Mouse (Mus musculus) midbrain, embryonic 11.5 days (tissue): ENCODE data around the gene Rab11fip3. TPM values are rescaled to one million over a fixed set of nuclear protein-coding genes. Genes with fewer than 3 reads are reported as not detected.

Source experiments
- ATAC-seq: fragments of 200-750 bp; cut with Nextera tagmentation; 2 replicates; pipeline ENCODE4 v1.8.0; 2017; ENCODE audit warnings: moderate TSS enrichment, moderate library complexity; ENCODE audit not compliant: low FRiP score
- DNase-seq: peaks from one replicate; pipeline ENCODE4 v3.0.0; 2015; ENCODE audit warnings: low spot score; ENCODE audit errors: missing footprints
- H3K27ac ChIP-seq: fragments of 300-500 bp; sonication (generic); 2 replicates; pipeline ENCODE4 v1.5.1; 2014; ENCODE audit warnings: low read depth, low read length
- H3K27me3 ChIP-seq: fragments of 300-500 bp; sonication (generic); 2 replicates; pipeline ENCODE4 v1.6.1; 2014; ENCODE audit warnings: mild to moderate bottlenecking, low read length, moderate library complexity, mixed read lengths; ENCODE audit not compliant: control insufficient read depth, insufficient read depth
- H3K36me3 ChIP-seq: fragments of 300-500 bp; sonication (generic); 2 replicates; pipeline ENCODE4 v1.6.1; 2014; ENCODE audit warnings: mild to moderate bottlenecking, low read length, moderate library complexity, mixed read lengths; ENCODE audit not compliant: control insufficient read depth, insufficient read depth
- H3K4me1 ChIP-seq: fragments of 300-500 bp; sonication (generic); 2 replicates; pipeline ENCODE4 v1.6.1; 2014; ENCODE audit warnings: low read length; ENCODE audit not compliant: control insufficient read depth, insufficient read depth
- H3K4me2 ChIP-seq: fragments of 300-500 bp; sonication (generic); 2 replicates; pipeline ENCODE4 v1.6.1; 2014; ENCODE audit warnings: mild to moderate bottlenecking, moderate library complexity
- H3K4me3 ChIP-seq: fragments of 300-500 bp; sonication (generic); 2 replicates; pipeline ENCODE4 v1.5.1; 2014; ENCODE audit warnings: low read depth, low read length
- H3K9ac ChIP-seq: fragments of 300-500 bp; sonication (generic); 2 replicates; pipeline ENCODE4 v1.6.1; 2014; ENCODE audit warnings: low read length
- H3K9me3 ChIP-seq: fragments of 300-500 bp; sonication (generic); 2 replicates; pipeline ENCODE4 v1.6.1; 2016; ENCODE audit warnings: low read length; ENCODE audit not compliant: control insufficient read depth
- WGBS: fragments of 180-500 bp; shearing (Covaris S2); extraction: QIAGEN DNeasy Blood & Tissue Kit; methylation state at CpG from one replicate; pipeline ENCODE4 v1.1.7; 2014; 5-methylcytosine and 5-hydroxymethylcytosine counted together
- polyA plus RNA-seq: library from polyadenylated mRNA; unstranded; fragments of >200 nt; fragmentation: Nextera tagmentation; extraction: Ambion mirVana; gene quantifications from 2 replicates; pipeline ENCODE4 v1.2.1, GENCODE M21; 2014

The Rab11fip3 gene
- polyA plus RNA-seq, 1 experiment from 2014 or later = 18.2 TPM

DNA sequence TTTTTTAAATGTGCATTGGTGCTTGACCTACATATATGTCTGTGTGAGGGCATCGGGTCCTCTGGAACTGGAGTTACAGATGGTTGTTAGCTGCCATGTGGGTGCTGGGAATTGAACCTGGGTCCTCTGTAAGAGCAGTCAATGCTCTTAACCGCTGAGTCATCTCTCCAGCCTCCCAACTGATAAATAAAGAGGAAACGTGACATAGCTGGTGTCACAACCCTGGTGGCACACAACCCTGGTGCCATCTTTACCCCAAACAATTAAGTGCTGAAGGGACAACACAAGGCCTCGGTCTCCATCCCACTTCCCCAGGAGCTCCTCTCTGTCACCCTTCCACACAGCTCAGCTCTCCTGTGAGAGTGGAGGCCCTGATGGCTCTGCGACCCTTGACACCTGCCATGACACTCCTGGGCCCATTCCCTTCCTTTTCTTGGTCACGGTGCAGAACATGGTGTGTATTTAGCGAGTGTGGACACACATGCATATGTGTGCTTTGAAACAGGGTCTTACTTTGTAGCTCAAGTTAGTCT is 2.8 kb downstream of the Rab11fip3 start:
- DNase-seq (peak; percentile 75), ATAC-seq (no peak)
- H3K9me3 ChIP-seq = no peaks in the 10 kb centered on the region
- H3K4me3 ChIP-seq = peak overlapping the region; percentile 63
- H3K9ac ChIP-seq = peak overlapping the region; percentile 87
- peaks cover 3% of the 10 kb centered on the region; the same call in 1 of the 2 replicates for H3K27me3 ChIP-seq
- no peaks in the 10 kb centered on the region for H3K36me3 ChIP-seq
- peaks cover 33% of the 10 kb centered on the region for H3K4me1 ChIP-seq
- WGBS = 90% methylated on average over 7 of the region's 7 CpGs
- no peak overlapping the region for H3K27ac ChIP-seq
- H3K4me2 ChIP-seq = peak overlapping the region; percentile 99

DNA sequence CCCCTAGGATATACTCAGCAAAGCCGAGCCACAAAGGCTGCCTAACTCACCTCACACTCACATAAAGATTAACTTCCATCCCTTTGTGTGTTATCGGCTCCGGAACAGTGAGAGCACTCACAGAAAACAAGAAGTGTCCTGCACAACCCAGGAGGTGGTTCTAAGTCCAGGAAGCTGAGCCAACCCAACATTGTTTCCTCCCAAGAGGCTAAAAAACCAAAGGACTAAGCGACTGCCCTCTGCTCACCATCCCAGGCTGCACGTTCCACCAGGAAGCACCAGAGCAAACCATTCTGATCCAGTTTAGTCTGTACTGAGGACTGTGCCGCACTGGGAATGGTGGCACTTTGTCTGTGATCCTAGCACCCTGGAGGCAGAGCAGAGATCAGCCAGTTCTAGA is 4.4 kb downstream of the Rab11fip3 start:
- 77% methylated on average over 6 of the region's 6 CpGs for WGBS
- H3K4me3 ChIP-seq = no peak overlapping the region
- no peak overlapping the region for H3K27ac ChIP-seq
- H3K9ac ChIP-seq = 0 out of 2 replicates have a peak overlapping the region, but pooled peaks have one; percentile 21
- no peak overlapping the region for H3K4me2 ChIP-seq
- no peak for ATAC-seq
- no peaks in the 10 kb centered on the region for H3K27me3 ChIP-seq
- H3K4me1 ChIP-seq = peaks cover 32% of the 10 kb centered on the region
- no peaks in the 10 kb centered on the region for H3K9me3 ChIP-seq
- peaks cover 2% of the 10 kb centered on the region; the same call in 1 of the 2 replicates for H3K36me3 ChIP-seq
- peak; percentile 79 for DNase-seq

DNA sequence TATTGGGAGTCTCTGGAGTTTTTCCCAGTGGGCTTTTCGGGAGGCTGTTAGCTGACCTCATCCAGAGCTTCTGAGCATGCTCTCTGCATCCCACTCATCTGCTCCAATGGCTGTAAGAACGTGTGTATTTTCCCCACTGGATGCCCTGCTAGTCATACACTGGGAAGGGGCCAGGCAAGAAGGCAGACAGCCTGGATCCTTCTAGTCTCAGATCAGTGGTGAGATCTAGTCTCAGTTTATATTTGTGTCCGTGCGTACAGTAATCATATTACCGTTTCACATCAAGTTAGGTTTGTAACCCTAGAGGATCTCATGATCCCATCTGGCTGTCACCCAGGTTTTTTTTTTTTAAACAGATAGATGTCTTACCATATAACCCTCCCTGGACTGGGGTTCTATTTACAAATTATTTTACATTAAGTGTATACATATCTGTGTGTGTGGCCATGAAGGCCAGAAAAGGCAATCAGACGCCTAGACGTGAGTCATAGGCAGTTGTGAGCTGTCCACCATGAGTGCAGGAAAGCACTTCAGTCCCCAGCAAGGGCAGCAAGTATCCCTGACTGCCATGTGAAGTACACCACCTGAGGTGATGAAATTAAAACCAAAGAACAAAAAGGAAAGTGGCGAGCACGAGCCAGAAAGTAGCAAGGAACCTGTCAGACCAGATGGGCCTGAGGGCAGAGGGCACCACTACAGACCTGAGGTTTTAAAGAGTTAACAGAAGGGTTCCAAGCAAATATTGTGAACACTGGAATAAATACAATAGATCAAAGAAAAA is 11.4 kb downstream of the Rab11fip3 start:
- no peak overlapping the region for H3K4me2 ChIP-seq
- no peak overlapping the region for H3K27ac ChIP-seq
- DNase-seq = peak; percentile 49
- WGBS = 92% methylated on average over 9 of the region's 9 CpGs
- H3K4me3 ChIP-seq = no peak overlapping the region
- H3K4me1 ChIP-seq = 0 out of 2 replicates have a peak, but pooled peaks cover 3% of the 10 kb centered on the region
- H3K9ac ChIP-seq = no peak overlapping the region
- H3K36me3 ChIP-seq = peaks cover 9% of the 10 kb centered on the region
- H3K9me3 ChIP-seq = no peaks in the 10 kb centered on the region
- no peaks in the 10 kb centered on the region for H3K27me3 ChIP-seq
- ATAC-seq = no peak

- Histone ChIP-seq H3K9ac (no peak overlapping the region), H3K4me1 (0 out of 2 replicates have a peak, but pooled peaks cover 3% of the 10 kb centered on the region), H3K9me3 (no peaks in the 10 kb centered on the region), H3K27me3 (no peaks in the 10 kb centered on the region), H3K27ac (no peak overlapping the region), H3K4me2 (no peak overlapping the region), H3K4me3 (no peak overlapping the region), H3K36me3 (peaks cover 11% of the 10 kb centered on the region)
- 95% methylated on average over 8 of the region's 8 CpGs for WGBS
- DNase-seq = no peak
- ATAC-seq = no peak
Observed at GRCm38 (mm10) chr17:26057278-26057677, 12.1 kb downstream of the Rab11fip3 start.

GRCm38 (mm10) chr17:26055164-26055563 is 14.2 kb downstream of the Rab11fip3 start:
- no peak overlapping the region for H3K27ac ChIP-seq
- H3K9ac ChIP-seq = no peak overlapping the region
- no peaks in the 10 kb centered on the region for H3K27me3 ChIP-seq
- H3K4me1 ChIP-seq = 0 out of 2 replicates have a peak, but pooled peaks cover 3% of the 10 kb centered on the region
- H3K9me3 ChIP-seq = no peaks in the 10 kb centered on the region
- H3K4me3 ChIP-seq = no peak overlapping the region
- DNase-seq (peak; percentile 23), ATAC-seq (no peak)
- H3K4me2 ChIP-seq = no peak overlapping the region
- 50% methylated on average over 6 of the region's 6 CpGs for WGBS
- peaks cover 11% of the 10 kb centered on the region for H3K36me3 ChIP-seq

DNA sequence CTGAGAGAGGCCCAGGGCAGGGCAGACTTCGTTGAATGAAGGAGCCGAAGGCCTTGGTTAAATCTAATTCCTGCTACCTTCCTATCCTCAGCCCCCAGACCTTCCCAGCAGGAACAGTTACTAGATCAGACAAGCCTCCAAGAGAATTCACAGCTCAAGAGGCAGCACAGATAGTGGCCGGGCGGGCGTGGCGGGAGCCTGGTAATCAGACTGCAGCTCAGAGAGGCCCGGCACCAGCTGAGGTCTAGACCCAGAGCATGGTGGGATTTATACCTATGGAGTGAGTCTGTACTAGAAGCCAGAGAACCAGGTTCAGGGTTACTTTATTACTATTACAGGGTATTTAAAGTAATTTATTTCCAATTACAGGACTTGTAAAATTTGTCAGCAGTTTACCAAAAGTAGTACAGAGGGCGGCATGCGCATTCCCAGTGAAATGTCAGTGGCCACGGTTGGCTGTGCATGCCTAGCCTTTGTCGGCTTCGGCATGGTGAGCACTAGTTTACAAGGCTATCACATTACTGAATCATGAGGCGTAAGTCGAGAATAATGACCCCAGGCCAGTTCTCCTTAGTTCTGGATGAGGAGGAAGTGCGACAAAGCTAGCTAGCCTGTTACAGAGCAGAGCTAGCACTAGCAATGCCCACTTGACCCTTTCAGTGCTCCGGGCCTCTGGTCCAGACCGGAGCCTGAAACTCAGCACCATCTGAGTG is 15.1 kb downstream of the Rab11fip3 start:
- no peak for DNase-seq
- WGBS = 77% methylated on average over 17 of the region's 17 CpGs
- H3K36me3 ChIP-seq = peaks cover 6% of the 10 kb centered on the region

GRCm38 (mm10) chr17:26052706-26053105 is 16.6 kb downstream of the Rab11fip3 start:
- WGBS = 94% methylated on average over 4 of the region's 4 CpGs
- Histone ChIP-seq H3K27ac (no peak overlapping the region), H3K4me2 (no peak overlapping the region), H3K4me3 (no peak overlapping the region), H3K27me3 (no peaks in the 10 kb centered on the region), H3K9me3 (no peaks in the 10 kb centered on the region), H3K4me1 (0 out of 2 replicates have a peak, but pooled peaks cover 3% of the 10 kb centered on the region), H3K9ac (no peak overlapping the region), H3K36me3 (peaks cover 4% of the 10 kb centered on the region; the same call in 1 of the 2 replicates)
- DNase-seq (no peak), ATAC-seq (no peak)

More for the DNA sequence above, 15.1 kb downstream of the Rab11fip3 start:
- Histone ChIP-seq H3K9ac (no peak overlapping the region), H3K4me3 (no peak overlapping the region), H3K9me3 (no peaks in the 10 kb centered on the region), H3K27me3 (no peaks in the 10 kb centered on the region), H3K4me2 (no peak overlapping the region), H3K4me1 (0 out of 2 replicates have a peak, but pooled peaks cover 3% of the 10 kb centered on the region), H3K27ac (no peak overlapping the region)
- ATAC-seq = no peak

- Histone ChIP-seq H3K4me1 (0 out of 2 replicates have a peak, but pooled peaks cover 3% of the 10 kb centered on the region), H3K4me3 (no peak overlapping the region), H3K36me3 (peaks cover 4% of the 10 kb centered on the region; the same call in 1 of the 2 replicates), H3K9ac (no peak overlapping the region), H3K27ac (no peak overlapping the region), H3K4me2 (no peak overlapping the region), H3K9me3 (no peaks in the 10 kb centered on the region), H3K27me3 (no peaks in the 10 kb centered on the region)
- 95% methylated on average over 4 of the region's 4 CpGs for WGBS
- no peak for DNase-seq
- no peak for ATAC-seq
Observed at GRCm38 (mm10) chr17:26052074-26052473, 17.3 kb downstream of the Rab11fip3 start.
